ENCODE assay signal across 9 mouse cellular contexts in the genomic region with DNA sequence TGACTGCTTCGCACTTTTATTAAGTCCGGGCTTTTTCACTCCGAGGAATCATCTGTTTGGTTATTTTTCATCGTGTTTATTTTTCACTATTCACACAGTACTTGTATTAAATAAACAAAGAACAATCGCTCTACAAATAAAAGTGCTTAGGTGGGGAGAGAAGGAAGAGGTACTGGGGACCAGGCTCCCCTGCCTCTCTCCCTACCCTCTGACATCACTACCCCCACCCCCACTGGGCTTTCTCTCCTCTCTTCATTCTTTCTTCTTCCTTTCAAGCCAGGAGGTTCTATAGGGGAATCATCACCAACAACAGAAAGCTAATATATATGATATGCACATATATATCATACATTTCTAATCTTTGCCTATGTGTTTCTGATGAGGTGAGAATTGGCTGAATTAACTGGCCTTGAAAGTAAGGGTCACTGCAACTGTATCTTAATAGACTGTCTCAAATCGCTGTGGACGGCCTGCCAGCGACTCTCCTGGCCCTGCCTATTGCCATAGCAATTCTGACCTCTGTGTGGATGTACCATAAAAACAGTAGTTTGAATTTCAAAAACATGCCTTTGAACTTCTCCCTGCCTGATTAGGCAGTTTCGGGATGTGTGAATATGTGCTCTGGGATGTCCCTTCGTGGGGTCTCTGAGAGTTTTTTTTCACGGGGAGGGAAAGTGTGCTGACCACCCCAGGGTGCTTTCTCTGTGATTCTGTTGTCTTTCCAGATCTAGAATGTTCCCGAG. TPM values are rescaled to one million over a fixed set of nuclear protein-coding genes. Genes with fewer than 3 reads are reported as not detected.
A peak's percentile ranks its signal among the peaks of the same experiment; 100 is the strongest.
DNase-seq lines count a peak whose midpoint lies in the region; ATAC-seq and TF ChIP-seq lines count a peak whose summit lies in the region.
"Had no signal": no experiment of that assay in that cellular context is flagged by ENCODE, and none has a peak within 500 bp of the region (broad histone marks: within the 10 kb centered on the region; RNA-seq: fewer than 3 reads in every experiment).

No protein-coding gene starts in this region.

- DNase-seq in lung, embryonic 14.5 days, result no peak
- no peak for DNase-seq in lung, adult 18-20 months
- DNase-seq in limb, embryonic 14.5 days (ENCODE audit: low spot score), result no peak
- DNase-seq in retina, postnatal 1 day, result peak; percentile 41
- DNase-seq in spleen, adult 18-20 months, result no peak
- no peak for DNase-seq in ovary, adult 18-20 months (ENCODE audit: low spot score)
- no peak for DNase-seq in gastrocnemius, postnatal 4 days (ENCODE audit: low spot score in 2 of 2)

- TF ChIP-seq POLR2A in limb, embryonic 14.5 days (IDR thresholded peaks at IDR 0.05; ENCODE audit: borderline replicate concordance, extremely low read depth, insufficient read depth, insufficient read length), result no peak

- H3K4me3 ChIP-seq in lung, embryonic 14.5 days (ENCODE audit: low read depth, low read length), result peak overlapping the region; percentile 10; the same call in 1 of the 2 replicates
- H3K4me3 ChIP-seq in forebrain, embryonic 12.5 days (replicated peaks), result peak overlapping the region; percentile 21; the same call in 1 of the 2 replicates
- peak overlapping the region; percentile 23 for H3K4me3 ChIP-seq in limb, embryonic 14.5 days (replicated peaks; ENCODE audit: low read length)

- H3K27me3 ChIP-seq in lung, embryonic 14.5 days (ENCODE audit: insufficient read depth, low read length), result peaks cover 70% of the 10 kb centered on the region
- peaks cover 44% of the 10 kb centered on the region for H3K27me3 ChIP-seq in forebrain, embryonic 12.5 days
- peaks cover 63% of the 10 kb centered on the region for H3K27me3 ChIP-seq in limb, embryonic 14.5 days (ENCODE audit: control insufficient read depth, insufficient read depth, low read length)

- no peaks in the 10 kb centered on the region for H3K9me3 ChIP-seq in lung, embryonic 14.5 days (ENCODE audit: low read depth, low read length)
- H3K9me3 ChIP-seq in forebrain, embryonic 12.5 days, result no peaks in the 10 kb centered on the region
- H3K9me3 ChIP-seq in limb, embryonic 14.5 days (ENCODE audit: control insufficient read depth, low read length), result no peaks in the 10 kb centered on the region

- no peaks in the 10 kb centered on the region for H3K36me3 ChIP-seq in lung, embryonic 14.5 days (ENCODE audit: insufficient read depth)
- no peaks in the 10 kb centered on the region for H3K36me3 ChIP-seq in forebrain, embryonic 12.5 days (replicated peaks)
- H3K36me3 ChIP-seq in limb, embryonic 14.5 days (ENCODE audit: control insufficient read depth, insufficient read depth, low read length), result no peaks in the 10 kb centered on the region

- no peaks in the 10 kb centered on the region for H3K4me1 ChIP-seq in lung, embryonic 14.5 days (ENCODE audit: insufficient read depth)
- H3K4me1 ChIP-seq in forebrain, embryonic 12.5 days, result peaks cover 65% of the 10 kb centered on the region
- H3K4me1 ChIP-seq in limb, embryonic 14.5 days (ENCODE audit: control insufficient read depth, insufficient read depth, low read length), result peaks cover 15% of the 10 kb centered on the region

- no peak overlapping the region for H3K27ac ChIP-seq in lung, embryonic 14.5 days (ENCODE audit: low read depth)
- peak overlapping the region; percentile 91 for H3K27ac ChIP-seq in forebrain, embryonic 12.5 days
- no peak overlapping the region for H3K27ac ChIP-seq in limb, embryonic 14.5 days (replicated peaks; ENCODE audit: low read depth, low read length)
- H3K27ac ChIP-seq: macrophage had no signal

- no peak for TF ChIP-seq CTCF in lung, embryonic 14.5 days (IDR thresholded peaks at IDR 0.05; ENCODE audit: low read depth)

- peak overlapping the region; percentile 48 for H3K4me2 ChIP-seq in lung, embryonic 14.5 days
- peak overlapping the region; percentile 51 for H3K4me2 ChIP-seq in forebrain, embryonic 12.5 days
- peak overlapping the region; percentile 38 for H3K4me2 ChIP-seq in limb, embryonic 14.5 days (replicated peaks; ENCODE audit: low read depth, low read length, severe bottlenecking)

- WGBS in lung, embryonic 14.5 days, result 12% methylated on average over 12 of the region's 12 CpGs
- 5% methylated on average over 12 of the region's 12 CpGs for WGBS in forebrain, embryonic 12.5 days
- WGBS in limb, embryonic 14.5 days, result 15% methylated on average over 12 of the region's 12 CpGs

- ATAC-seq in lung, embryonic 14.5 days (ENCODE audit: insufficient read depth), result peak; percentile 8; the same call in 1 of the 2 replicates
- ATAC-seq in forebrain, embryonic 12.5 days (ENCODE audit: low FRiP score), result peak; percentile 47; the same call in 1 of the 2 replicates
- ATAC-seq in limb, embryonic 14.5 days (ENCODE audit: low FRiP score, low read depth), result no peak

- no peak overlapping the region for H3K9ac ChIP-seq in lung, embryonic 14.5 days
- H3K9ac ChIP-seq in forebrain, embryonic 12.5 days, result 0 out of 2 replicates have a peak overlapping the region, but pooled peaks have one; percentile 12
- H3K9ac ChIP-seq in limb, embryonic 14.5 days (ENCODE audit: low read depth, low read length, severe bottlenecking), result no peak overlapping the region

RNA-seq across cellular contexts. Expression of a gene that starts 3.3 kb away (rescaled TPM):
- not detected in 2 replicates for polyA plus RNA-seq in lung, embryonic 14.5 days (2014; fragmentation: Nextera tagmentation; extraction: Ambion mirVana)
- polyA plus RNA-seq in forebrain, embryonic 12.5 days (2016; fragmentation: Nextera tagmentation; extraction: Ambion mirVana), result 1.6 and 2.1 TPM in 2 replicates
- polyA plus RNA-seq in limb, embryonic 14.5 days (2012; rRNA removed), result not detected in 2 replicates
- polyA plus RNA-seq in limb, embryonic 14.5 days (2014; fragmentation: Nextera tagmentation; extraction: Ambion mirVana), result 0.25 TPM in 1 of 2 replicates, not detected in the other
- not detected for total RNA-seq in gastrocnemius, postnatal 4 days (2021)
- polyA plus RNA-seq: macrophage had no signal

RNA-seq across cellular contexts. Expression of a gene that starts 11.3 kb away (rescaled TPM):
- not detected in 2 replicates for polyA plus RNA-seq in lung, embryonic 14.5 days (2014; fragmentation: Nextera tagmentation; extraction: Ambion mirVana)
- polyA plus RNA-seq in forebrain, embryonic 12.5 days (2016; fragmentation: Nextera tagmentation; extraction: Ambion mirVana), result 18.6 and 25.8 TPM in 2 replicates
- polyA plus RNA-seq in limb, embryonic 14.5 days (2012; rRNA removed), result 0.47 and 1.3 TPM in 2 replicates
- polyA plus RNA-seq in limb, embryonic 14.5 days (2014; fragmentation: Nextera tagmentation; extraction: Ambion mirVana), result 0.76 and 0.94 TPM in 2 replicates
- total RNA-seq in gastrocnemius, postnatal 4 days (2021), result not detected
- polyA plus RNA-seq: macrophage had no signal

RNA-seq across cellular contexts. Expression of a gene that starts 21.1 kb away (rescaled TPM):
- polyA plus RNA-seq in lung, embryonic 14.5 days (2014; fragmentation: Nextera tagmentation; extraction: Ambion mirVana), result not detected in 2 replicates
- polyA plus RNA-seq in forebrain, embryonic 12.5 days (2016; fragmentation: Nextera tagmentation; extraction: Ambion mirVana), result 12.7 and 16.3 TPM in 2 replicates
- polyA plus RNA-seq in limb, embryonic 14.5 days (2012; rRNA removed), result 4.0 and 6.0 TPM in 2 replicates
- polyA plus RNA-seq in limb, embryonic 14.5 days (2014; fragmentation: Nextera tagmentation; extraction: Ambion mirVana), result 0.80 and 1.1 TPM in 2 replicates
- total RNA-seq in gastrocnemius, postnatal 4 days (2021), result under 1 TPM in 1 of 2 experiments, not detected in 1; 0.18 TPM
- polyA plus RNA-seq: macrophage had no signal

RNA-seq across cellular contexts. Expression of a gene that starts 36.2 kb away (rescaled TPM):
- not detected in 2 replicates for polyA plus RNA-seq in lung, embryonic 14.5 days (2014; fragmentation: Nextera tagmentation; extraction: Ambion mirVana)
- polyA plus RNA-seq in forebrain, embryonic 12.5 days (2016; fragmentation: Nextera tagmentation; extraction: Ambion mirVana), result 0.36 and 0.59 TPM in 2 replicates
- not detected in 2 replicates for polyA plus RNA-seq in limb, embryonic 14.5 days (2012; rRNA removed)
- polyA plus RNA-seq in limb, embryonic 14.5 days (2014; fragmentation: Nextera tagmentation; extraction: Ambion mirVana), result 0.12 TPM in 1 of 2 replicates, not detected in the other
- total RNA-seq in gastrocnemius, postnatal 4 days (2021), result not detected
- polyA plus RNA-seq: macrophage had no signal
